Mouse (Mus musculus) hematopoietic stem cell, adult 5-6 weeks (primary cell): ENCODE measurements around the gene Muc13. TPM values are rescaled to one million over a fixed set of nuclear protein-coding genes. Genes with fewer than 3 reads are reported as not detected.

Source experiments
- ATAC-seq, 2 experiments: fragments of 125-278 bp in 1 of 2; replicated peaks in 1 of 2; 2 replicates each; pipeline ENCODE4 v1.8.0; 2016 to 2017; ENCODE audit warnings: inconsistent platforms in 2 of 2, mild to moderate bottlenecking in 2 of 2, moderate number of reproducible peaks in 2 of 2, low read depth in 1 of 2, moderate TSS enrichment in 1 of 2; ENCODE audit not compliant: low FRiP score in 2 of 2, poor library complexity in 2 of 2, severe bottlenecking in 2 of 2, insufficient read depth in 1 of 2, low TSS enrichment in 1 of 2
- total RNA-seq: library from RNA; stranded (forward); fragments of 172-1452, 232-1000 nt; gene quantifications from 2 replicates; pipeline ENCODE4 v1.2.3, GENCODE M21; 2017

The Muc13 gene
- total RNA-seq, 1 experiment from 2014 or later = 205 TPM

DNA sequence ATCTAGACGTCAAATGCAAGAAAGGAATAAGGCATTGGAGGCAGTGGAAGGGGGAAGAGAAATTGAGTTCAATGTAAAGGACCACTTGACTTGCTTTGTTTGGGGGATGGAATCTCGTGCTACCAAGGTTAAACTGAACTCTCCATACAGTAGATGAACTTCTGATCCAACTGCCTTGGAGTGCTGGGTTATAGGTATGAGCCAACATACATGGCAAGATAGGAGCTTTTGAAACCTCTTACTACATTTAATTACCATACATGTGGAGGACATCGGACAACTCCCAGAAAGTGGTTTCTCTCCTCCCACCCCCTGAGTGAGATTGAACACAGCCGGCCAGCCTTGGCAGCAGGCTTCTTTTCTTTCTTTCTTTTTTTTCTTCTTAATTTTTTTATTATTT lies 1.3 kb downstream of the Muc13 start:
- no peak for ATAC-seq

DNA sequence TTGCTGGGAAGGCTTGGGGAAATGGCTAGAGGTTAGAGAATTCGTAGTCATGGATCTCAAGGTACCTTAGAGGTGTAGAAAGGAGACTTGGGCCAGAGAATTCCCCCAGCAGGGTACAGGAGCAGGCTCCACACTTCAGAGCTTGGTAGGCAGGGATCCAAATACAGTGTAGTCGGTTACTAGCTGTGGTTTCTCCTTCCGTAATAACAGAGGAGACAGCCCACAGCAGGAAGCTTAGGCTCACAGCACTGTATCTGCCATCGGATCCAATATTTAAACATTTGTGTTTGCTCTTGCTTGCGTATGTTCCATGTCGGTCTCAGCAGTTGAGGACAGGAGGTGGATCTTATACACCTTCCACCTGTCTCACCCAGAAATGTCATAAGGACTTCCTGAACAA lies 2.0 kb downstream of the Muc13 start:
- ATAC-seq = peak; percentile 84 to 88

- ATAC-seq = no peak
Measured at GRCm38 (mm10) chr16:33796756-33797155, 2.9 kb downstream of the Muc13 start.

- ATAC-seq = no peak
Measured at GRCm38 (mm10) chr16:33797860-33798259, 4.0 kb downstream of the Muc13 start.

DNA sequence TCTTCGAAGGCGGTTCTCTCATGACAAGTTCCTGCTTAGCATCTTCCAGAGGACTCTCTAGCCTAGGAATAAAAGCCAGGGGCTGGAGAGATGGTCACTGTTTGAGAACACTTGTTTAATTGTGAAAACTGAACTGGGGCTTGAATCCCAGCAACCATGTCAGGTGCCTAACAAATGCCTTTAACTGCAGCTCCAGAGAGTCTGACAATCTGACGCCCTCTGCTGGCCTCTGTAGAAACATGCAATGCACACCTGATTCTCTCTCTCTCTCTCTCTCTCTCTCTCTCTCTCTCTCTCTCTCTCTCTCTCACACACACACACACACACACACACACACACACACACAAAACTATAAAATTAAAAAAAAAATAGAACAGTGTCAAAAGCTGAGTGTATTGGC lies 16.2 kb downstream of the Muc13 start:
- no peak for ATAC-seq

DNA sequence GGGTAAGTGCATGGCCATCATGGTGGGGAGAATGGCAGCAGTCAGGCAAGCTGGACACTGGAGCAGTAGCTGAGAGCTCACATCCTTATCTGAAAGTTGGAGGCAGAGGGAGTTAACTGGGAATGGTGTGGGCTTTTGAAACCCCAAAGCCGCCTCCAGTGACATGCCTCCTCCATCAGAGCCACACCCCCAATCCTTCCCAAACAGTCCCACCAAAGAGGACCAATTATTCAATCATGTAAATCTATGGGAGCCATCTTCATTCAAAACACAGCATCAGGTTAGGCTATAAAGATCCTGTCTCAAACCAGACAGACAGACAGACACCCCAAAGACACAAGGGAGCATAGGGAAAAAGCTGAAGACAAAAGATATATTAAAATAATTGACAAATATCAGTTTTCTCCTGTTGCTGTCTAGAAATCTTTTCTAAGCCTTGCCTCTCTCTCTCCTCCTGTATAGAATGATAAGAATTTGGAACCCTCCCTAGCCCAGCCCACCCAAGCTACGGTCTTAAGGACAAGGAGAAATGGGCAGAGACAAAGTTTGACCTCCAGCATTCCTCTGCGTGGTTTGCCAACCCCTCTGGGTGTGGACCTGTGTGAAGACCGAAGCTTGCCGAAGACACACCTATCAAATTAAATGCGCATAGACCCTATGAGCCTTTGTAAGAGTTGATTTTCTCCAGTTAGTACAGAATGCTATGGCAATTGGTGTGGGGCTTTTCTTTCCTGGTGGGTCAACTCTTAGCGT lies 24.8 kb downstream of the Muc13 start:
- no peak for ATAC-seq

GRCm38 (mm10) chr16:33820269-33821178 lies 26.7 kb downstream of the Muc13 start:
- ATAC-seq = peak; percentile 69 to 85

GRCm38 (mm10) chr16:33824603-33825002 lies 30.8 kb downstream of the Muc13 start:
- ATAC-seq = no peak

- ATAC-seq = no peak
Measured at GRCm38 (mm10) chr16:33828496-33828895, 34.7 kb downstream of the Muc13 start.

DNA sequence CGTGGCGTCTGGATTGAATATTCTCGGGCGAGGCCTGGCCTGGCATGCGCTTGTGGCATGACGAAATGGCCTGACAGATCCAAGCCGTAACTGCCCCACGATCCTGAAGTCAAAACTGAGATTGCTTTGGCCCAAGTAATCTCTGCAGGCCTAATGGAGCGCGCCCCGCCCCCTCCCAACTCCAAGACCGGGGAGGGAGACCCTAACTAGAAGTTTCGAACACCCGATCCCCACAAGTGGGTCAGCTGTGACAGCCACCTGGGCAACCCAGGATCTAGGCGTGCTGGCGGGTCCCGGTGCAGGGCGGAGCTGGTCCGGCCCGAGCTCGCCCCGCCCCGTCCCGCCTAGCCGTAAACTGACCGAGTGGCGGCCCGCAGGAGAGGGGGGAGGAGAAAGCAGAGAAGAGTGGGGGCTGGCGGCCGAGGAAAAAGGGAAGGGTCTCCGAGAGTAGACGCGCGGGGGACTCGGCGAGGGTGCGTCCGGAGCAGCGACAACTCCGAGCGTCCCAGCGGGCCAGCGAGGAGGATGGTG lies 35.5 kb downstream of the Muc13 start, which contains the start of gene Itgb5:
Gene Itgb5 (plus strand): TSS at position 365 of the 531 bp plus-strand sequence.
- peak in 1 of 2 experiments; percentile 19; a peak in 1 of 4 replicates for ATAC-seq

- peak; percentile 18 to 33; a peak in 1 of 4 replicates for ATAC-seq
Measured at GRCm38 (mm10) chr16:33829842-33830511, 36.1 kb downstream of the Muc13 start.

DNA sequence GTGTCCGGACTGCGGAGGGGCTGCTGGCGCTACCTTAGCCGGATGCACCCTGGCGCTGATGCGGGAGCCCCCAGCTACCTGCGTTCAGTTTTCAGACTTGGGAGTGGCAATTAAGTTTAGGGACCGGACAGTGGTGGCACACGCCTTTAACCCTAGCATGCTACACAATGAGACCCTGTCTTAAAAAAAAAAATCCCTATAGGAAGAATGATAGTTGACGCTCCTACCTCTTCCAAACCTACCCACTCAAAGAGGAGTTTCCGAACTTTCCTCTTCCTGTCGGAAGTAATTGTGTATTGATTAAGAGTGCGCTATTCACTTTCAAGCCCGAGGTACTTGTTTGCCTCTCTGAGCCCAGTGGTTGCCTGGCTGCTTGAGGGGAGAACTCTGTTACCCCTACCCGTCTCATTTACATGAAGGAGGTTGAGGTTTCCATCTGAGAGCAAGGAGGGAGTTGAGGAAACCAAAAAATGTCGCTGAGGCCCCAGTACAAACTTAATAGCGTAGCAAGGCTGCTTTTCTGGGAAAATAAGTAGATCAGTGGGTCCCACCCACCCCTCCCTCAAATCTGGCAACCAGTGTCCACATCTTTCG lies 36.8 kb downstream of the Muc13 start:
- ATAC-seq = peak in 1 of 2 experiments; percentile 9; a peak in 1 of 4 replicates

- no peak for ATAC-seq
Measured at GRCm38 (mm10) chr16:33832057-33832456, 38.2 kb downstream of the Muc13 start.

- peak; percentile 43 to 46; a peak in 2 of 4 replicates for ATAC-seq
Measured at GRCm38 (mm10) chr16:33832728-33833428, 39.0 kb downstream of the Muc13 start.

GRCm38 (mm10) chr16:33833429-33833753 lies 39.6 kb downstream of the Muc13 start:
- no peak for ATAC-seq

DNA sequence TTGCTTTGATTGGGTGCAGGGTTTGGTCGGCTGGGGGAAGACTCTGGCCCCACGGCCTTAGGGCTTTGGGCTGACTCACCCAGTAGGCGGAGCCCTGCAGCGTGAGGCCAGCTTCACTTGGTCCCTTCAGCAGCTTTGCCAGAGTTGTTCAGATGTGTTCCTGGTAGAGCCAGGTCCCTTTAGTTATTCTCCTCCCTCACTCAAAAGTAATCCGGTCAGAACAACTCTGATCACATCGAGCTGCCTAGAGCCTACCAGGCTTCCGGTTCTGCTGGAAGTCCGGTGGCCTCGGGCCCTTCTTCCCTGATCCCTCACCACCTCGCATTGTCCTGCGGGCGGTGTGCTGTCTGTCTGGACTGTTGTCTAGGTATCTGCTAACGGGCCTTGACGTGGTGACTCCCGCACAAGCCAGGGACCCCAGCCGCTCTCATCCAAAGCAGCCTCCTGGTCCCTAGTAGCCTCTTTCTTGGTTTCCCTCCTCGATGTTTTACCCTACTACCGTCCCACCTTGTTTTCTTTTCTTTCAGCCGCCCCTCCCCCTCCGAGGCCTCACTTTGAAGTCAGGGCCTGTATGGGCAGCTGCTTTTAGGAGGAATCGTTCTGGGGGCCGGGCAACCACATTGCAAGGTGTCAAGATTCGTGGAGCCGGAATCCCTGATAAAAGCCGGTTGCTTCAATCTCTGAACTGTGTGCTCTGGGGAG lies 40.1 kb downstream of the Muc13 start:
- ATAC-seq = peak; percentile 36 to 56; a peak in 2 of 4 replicates
